Mouse (Mus musculus): ENCODE measurements around the gene Chst11.

DNA sequence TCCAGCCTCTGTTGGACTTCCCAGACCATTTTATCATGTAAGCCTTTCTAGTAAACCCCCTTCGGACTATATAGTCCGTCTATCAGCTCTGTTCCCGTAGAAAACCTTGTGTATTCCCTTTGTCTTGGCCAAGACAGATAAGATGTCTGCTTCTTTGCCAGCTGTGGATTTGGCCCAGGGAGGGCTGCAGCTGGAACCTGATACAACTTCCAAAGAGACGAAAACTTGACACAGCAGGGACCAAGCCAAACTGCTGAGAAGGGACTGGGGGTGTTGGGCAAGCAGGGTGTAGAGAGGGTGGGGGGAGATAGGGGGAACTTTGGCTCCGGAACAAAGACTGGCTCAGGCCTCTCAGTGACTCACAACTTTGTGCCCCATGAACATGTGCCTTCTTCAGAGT lies 232.0 kb downstream of the Chst11 start:
- TF ChIP-seq POLR2A (IDR thresholded peaks at IDR 0.05; ENCODE audit: insufficient read depth, low read depth, low read length), result no peak
- TF ChIP-seq CTCF (IDR thresholded peaks at IDR 0.05), result no peak
- TF ChIP-seq EP300 (IDR thresholded peaks at IDR 0.05; ENCODE audit: insufficient read depth, low read depth, low read length), result no peak
